Mouse (Mus musculus) gastrocnemius, postnatal 36 days (tissue): ENCODE data around the gene Fgfr4. TPM values are rescaled to one million over a fixed set of nuclear protein-coding genes. Genes with fewer than 3 reads are reported as not detected.

Experiments
- DNase-seq, 2 experiments: peaks; one replicate each; pipeline ENCODE4 v3.0.0; 2022
- intact Hi-C: fragments of 180-260 bp; cut with DNase I; formaldehyde crosslinking; loops from one replicate; pipeline ENCODE4 v1.15.1; 2025
- long read RNA-seq, 2 experiments: library from polyadenylated mRNA; stranded (forward); transcript quantifications; one replicate each; pipeline ENCODE4 v2.0.0; 2021
- total RNA-seq, 2 experiments: library from RNA; stranded (reverse); gene quantifications; 2 replicates each; pipeline ENCODE4 v1.2.3; 2021

Gene Fgfr4
- total RNA-seq: 1 to 10 TPM; 2.3 to 2.9 TPM
- long read RNA-seq, experiment 1: 0 reads
- long read RNA-seq, experiment 2, partial matches to known transcripts: 0 of 1 reads
- long read RNA-seq, experiment 2, other reads (novel, unspliced or antisense): 0 of 1 reads

DNA sequence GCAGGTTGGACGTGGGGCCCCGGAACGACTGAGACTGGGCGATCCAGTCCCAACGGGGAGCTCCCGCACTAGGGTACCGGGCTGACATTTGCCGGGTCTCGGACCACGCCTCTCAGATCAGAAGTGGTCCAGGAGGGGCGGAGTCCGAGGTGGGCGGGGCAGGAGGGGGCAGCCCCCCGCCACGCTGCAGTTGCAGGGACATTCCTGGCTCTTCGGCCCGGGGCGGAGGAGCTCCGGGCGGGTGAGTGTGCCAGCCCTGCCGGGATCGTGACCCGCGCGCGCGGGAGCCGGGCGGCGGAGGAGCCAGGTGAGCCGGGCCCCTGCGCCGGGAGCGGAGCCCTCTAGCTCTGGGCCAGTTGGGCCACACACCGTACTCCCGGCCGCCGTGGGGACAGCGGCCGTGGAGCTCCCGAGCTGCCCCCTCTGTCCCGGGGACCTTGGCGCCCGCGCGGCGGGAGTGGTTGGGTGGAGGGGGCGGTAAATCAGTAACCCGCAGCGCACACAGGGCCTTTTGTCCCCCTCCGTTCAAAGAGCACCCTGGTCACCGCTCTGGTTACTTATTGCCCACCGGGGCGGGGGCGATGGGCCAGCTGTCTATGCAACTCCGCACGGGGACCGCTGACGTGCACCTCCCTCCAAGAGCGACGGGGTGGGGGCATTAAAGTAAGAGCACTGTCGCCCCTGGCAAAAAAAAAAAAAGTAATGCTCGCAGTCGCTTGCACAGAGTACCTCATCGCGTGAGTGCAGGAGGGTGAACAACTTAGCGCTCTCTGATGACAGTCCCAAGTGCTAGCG is at the start of gene Fgfr4:
TSS of gene Fgfr4 (plus strand) at position 20 of the 795 bp plus-strand sequence.
- intact Hi-C loops: no loop called here
- DNase-seq: no peak

DNA sequence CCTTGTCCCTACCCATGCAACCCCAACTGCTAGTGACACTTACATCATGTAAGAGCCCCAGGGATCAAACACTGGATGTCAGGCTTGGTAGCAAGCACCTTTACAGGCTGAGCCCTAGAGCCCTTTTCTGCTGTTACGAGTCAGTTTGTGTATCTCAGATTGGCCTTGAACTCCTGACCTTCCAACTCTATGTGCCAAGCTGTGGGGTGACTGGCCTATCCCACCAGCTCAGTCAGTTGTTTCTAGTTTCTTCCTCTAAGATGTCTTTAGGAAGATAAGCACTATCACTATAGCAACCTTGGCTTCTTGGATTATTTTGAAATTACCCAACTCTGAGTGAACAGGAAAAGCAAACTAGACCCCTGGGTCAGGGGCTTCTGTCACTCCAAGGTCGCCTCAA is 49.1 kb upstream of the Fgfr4 start:
- no peak for DNase-seq
- intact Hi-C loops: no loop called here

DNA sequence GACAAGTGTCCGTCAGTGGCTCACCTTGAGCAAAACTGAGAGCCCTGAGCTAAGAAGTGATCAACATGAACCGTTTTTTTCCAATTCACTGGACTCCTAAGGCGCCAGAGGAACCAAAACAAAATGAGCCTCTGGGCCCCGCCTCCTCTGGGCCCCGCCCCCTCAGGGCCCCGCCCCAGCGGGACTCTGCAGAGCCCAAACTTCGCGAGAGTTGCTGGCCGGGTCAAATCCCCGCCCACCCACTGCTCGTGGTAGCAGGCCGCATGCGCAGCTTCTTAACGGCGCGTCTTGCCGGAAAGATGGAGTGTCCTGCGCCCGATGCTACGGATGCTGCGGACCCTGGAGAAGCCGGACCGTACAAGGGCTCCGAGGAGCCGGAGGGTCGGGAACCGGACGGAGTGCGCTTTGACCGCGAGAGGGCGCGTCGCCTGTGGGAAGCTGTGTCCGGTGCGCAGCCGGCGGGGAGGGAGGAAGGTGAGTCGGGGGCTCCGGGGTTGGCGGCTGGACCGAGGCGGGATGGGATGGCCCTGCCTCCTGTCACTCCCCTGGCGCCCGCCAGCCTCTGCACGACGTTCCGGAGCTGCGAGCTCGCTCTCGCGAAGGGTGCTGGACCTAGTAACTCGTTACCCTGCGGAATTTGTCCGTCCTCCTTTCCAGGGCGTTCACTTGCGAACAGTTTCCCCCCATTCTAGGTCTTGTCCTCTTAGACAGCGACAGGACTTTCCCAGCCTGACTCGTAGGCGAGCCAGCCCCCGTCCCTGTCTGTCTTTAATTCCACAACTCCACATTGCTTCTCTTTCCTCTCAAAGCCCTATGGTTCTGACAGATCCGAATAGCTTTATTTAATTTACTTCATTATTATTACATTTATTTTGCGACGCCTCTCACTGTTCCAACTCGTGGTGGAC is 47.1 kb upstream of the Fgfr4 start, which contains the start of gene Zfp346:
TSS of gene Zfp346 (plus strand) at position 267 of the 908 bp plus-strand sequence.
- DNase-seq: peak; percentile 97 to 98
- intact Hi-C loops: loop anchor here (5.0 kb wide), 1 partner anchor 62 kb away; no protein-coding TSS in a partner anchor

DNA sequence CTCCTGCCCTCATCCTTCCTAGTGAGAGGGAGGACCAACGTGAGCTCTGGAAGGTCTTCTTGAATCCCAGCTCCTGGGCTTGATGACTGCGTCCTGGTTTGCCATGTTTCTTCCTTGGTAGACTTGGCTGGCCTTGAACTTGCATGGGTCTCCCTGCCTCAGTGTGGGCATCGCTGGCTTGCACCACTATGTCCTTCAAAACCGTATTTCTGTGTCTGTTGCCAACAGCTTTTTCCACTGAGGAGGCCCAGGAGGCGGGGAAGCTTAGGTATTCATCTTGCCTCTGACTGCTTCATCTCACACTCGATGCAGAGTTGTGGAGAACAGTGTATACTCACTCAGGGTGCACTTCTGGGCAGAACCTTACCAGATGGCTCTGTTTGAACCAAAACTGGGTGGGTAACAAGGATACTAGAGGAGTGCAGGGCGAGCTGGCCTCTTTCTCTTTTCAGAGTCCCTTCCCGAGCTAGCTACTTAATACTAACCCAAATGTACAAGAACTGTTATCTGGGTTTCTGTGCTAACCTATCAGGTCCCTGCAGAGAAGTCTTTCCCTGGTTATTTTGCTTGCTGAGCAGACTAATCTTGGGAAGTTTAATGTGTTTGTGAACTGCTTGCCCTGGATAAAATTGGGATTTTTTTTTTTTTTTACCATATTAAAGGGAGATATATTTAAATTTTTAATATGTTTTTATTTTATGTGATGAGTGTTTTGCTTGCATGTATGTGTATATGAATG is 46.3 kb upstream of the Fgfr4 start:
- intact Hi-C loops: loop anchor here (5.0 kb wide), 1 partner anchor 61 kb away; no protein-coding TSS in a partner anchor
- DNase-seq: no peak

DNA sequence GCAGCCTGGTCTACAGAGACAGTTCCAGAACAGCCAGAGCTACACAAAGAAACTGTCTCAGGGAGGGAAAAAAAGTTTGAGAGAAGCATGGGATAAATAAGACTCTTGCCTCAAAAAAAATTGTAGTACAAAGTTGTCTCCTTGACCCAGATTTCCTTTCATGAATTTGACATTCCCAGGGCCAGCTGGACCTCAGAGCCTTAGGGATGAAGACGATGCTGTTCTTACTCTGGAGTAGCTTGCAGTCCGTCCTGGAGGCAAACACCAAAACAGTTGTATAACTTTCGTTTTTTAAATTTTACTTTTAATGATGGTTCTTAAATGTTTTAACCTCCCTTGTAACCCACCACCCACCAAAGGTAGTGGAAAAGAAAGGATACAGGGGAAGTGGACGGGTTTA is 45.3 kb upstream of the Fgfr4 start:
- intact Hi-C loops: loop anchor here (5.0 kb wide), 1 partner anchor 60 kb away; no protein-coding TSS in a partner anchor
- DNase-seq: no peak

DNA sequence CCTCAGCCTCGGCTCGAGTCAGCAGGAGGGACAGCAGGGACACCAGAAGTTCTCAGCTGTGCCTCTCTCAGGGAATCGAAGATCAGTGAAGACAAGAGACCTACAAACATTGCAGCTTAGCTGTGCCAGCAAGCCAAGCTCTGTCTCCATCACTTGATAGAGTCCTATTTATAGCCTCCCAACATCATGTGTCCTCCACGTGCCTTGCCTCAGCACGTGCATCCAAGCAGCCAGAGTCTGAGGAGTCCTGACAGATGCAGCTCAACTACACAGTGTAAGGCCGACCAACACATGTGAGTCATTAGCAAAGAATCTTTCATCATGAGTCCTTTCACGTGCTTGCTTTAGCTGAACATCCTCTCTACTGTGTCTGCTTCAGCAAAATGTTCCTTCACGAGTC is 44.7 kb upstream of the Fgfr4 start:
- DNase-seq: no peak
- intact Hi-C loops: loop anchor here (5.0 kb wide), 1 partner anchor 60 kb away; no protein-coding TSS in a partner anchor

DNA sequence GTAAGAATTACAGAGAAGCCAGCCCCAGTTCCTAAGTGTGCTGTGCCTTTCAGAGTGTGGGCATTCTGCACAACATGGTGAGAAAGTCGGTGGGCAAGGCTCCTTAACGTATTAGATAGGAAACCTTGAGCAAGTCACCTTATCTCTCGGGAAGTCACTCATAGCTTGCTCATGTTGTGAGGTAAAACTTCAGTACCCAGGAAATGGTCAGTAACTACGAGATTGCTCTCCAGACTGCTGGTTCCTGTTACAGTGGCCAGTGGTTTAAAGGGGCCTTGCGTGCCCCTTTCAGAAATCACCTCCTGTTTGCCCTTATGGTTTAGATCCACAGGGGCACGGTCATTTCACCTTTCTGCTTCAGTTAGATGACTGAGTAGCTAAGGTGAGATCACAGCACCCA is 38.1 kb upstream of the Fgfr4 start:
- DNase-seq: no peak
- intact Hi-C loops: no loop called here

DNA sequence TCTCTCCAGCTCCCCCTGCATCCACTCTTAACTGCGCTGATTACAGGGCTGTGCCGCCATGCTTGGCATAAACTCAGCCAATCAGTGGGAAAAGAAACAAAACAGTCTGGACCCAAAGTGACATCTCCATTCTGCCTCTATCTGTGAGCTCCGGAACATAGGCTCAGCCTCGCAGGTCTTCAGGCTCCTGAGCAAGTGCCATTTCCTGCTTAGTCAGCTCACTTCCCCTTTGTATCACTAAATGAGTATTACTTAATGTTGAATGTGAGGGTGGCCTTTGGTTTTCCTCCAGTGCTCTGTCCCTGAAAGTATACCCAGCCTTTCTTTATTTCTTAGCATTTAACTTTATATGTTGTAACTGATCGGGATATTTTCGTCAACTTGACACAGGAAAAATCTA is 27.5 kb upstream of the Fgfr4 start:
- DNase-seq: no peak
- intact Hi-C loops: no loop called here

DNA sequence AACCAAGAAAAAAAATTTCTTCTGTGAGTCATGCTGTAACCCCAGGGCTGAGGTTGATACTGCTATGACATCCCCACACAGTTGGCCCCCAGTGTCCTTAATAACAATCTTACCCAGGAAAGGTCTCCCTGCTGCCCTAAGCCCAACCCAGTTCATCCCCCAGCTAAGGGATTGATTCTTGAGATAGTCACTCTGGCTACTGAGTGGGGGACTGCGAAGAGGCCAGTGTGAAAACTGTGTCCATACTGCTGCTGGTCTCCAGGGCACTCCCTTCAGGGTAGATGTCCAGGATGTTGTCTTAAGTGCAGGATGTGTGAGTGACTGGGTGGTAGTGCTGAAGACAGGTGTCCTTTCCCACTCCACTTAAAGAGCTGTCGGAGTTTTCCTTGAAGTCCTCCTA is 19.0 kb upstream of the Fgfr4 start, which contains the start of gene Gm17617:
TSS of gene Gm17617 (minus strand) at position 101 of the 400 bp plus-strand sequence.
- no peak for DNase-seq
- intact Hi-C loops: no loop called here

DNA sequence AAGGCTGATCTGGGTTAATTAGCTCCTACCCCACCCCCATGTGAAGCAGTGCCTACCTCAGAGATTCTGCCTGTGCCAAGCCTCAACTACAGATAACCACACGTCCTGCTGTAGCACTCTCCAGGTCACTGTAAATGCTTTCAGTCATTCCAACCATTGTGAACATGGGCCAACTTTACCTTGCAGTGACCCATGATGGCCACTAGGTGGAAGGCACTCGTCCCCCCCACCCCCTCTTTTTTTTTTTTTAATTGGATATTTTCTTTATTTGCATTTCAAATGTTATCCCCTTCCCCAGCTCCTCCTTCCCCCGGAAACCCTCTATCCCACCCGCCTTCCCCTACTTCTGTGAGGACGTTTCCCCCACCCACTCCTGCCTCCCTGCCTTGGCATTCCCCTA is 17.1 kb upstream of the Fgfr4 start:
- intact Hi-C loops: loop anchor here (2.0 kb wide), 1 partner anchor 43 kb away; no protein-coding TSS in a partner anchor
- no peak for DNase-seq

DNA sequence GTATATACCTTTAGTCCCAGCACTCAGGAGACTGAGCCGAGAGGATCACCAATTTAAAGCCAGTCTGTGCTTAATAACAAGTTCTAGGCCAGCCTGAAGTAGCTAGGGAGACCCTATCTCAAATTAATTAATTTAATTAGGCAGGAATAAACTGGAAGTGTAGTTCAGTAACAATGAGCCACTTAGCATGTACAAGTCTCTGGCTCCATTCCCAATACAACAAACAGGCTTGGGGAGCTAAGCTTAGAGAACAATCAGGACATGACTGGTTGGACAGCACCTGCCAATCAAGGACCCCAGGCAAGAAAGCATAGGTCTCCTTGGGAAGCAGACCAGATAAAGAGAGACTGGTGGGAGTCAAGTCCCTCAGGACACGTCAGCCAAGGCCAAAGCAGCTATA is 12.2 kb upstream of the Fgfr4 start:
- no peak for DNase-seq
- intact Hi-C loops: no loop called here

DNA sequence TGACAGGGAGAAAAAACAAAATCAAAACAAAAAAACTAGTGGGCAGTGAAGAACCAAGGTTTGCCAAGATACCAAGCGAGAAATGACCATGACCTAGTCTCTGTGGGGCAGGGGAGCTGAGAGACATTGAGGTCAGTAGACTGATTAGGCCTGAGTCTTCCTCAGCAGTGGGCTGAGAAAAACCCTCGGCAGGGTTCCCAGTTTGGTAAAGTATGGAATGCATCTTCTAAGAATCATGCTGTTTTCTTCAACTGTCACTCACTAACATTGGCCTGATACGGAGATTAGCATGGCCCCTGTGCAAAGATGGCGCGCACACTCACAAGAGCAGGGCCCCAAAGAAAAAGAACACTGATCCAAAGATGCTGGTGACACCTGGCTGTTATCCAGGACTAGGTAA is 1.5 kb downstream of the Fgfr4 start:
- intact Hi-C loops: no loop called here
- DNase-seq: no peak

DNA sequence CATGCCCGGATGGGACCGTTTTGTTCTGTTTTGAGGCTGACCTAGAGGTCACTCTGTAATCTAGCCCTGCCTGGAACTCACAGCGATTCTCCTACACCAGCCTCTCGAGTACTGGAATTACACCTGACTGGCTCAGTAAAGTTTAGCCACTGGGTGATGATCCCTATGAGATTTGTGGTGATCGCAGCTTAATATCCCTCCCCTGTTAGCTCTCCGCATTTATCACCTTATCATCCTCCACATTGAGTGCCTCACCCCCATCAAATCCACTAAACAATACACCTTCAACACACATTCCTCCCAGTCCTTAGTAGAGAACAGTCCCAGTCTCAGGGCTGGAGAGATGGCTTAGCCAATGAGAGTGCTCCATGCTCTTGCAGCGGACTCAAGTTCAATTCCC is 9.9 kb downstream of the Fgfr4 start:
- intact Hi-C loops: no loop called here

DNA sequence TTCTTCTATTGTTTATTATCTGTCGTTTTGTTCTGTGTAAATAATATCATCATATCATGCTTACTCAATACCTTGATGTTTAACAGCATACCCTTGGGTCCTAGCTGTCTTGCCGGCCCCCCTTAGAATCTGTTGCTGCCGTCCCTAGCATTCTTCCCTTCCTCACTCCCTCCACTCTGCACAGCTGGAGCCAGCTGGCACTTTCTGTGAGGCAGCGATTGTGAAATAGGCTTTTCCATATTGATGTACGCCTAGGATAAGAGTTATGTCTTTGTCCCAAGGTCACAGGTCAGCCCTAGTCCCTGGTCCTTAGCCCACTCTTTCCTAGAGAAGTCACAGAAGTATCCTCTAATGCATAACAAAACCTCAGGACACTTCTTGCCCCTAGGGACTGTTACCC is 11.1 kb downstream of the Fgfr4 start:
- no peak for DNase-seq
- intact Hi-C loops: no loop called here

More for the DNA sequence above, 9.9 kb downstream of the Fgfr4 start:
- no peak for DNase-seq

DNA sequence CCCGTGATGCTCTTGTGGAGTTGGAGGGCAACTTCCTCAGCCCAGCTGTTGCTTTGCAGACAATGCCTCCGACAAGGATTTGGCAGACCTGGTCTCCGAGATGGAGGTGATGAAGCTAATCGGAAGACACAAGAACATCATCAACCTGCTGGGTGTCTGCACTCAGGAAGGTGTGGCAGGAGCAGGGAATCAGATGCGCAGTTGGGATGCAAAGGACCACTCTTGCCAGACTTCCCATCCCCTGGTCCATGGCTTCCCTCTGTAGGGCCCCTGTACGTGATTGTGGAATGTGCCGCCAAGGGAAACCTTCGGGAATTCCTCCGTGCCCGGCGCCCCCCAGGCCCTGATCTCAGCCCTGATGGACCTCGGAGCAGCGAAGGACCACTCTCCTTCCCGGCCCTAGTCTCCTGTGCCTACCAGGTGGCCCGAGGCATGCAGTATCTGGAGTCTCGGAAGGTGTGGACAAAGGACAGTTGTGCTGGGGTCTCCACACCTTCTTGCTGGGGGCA is 13.4 kb downstream of the Fgfr4 start:
- DNase-seq: no peak
- intact Hi-C loops: loop anchor here (5.0 kb wide), 1 partner anchor 59 kb away; the partner anchor contains the start of gene Zfp346

DNA sequence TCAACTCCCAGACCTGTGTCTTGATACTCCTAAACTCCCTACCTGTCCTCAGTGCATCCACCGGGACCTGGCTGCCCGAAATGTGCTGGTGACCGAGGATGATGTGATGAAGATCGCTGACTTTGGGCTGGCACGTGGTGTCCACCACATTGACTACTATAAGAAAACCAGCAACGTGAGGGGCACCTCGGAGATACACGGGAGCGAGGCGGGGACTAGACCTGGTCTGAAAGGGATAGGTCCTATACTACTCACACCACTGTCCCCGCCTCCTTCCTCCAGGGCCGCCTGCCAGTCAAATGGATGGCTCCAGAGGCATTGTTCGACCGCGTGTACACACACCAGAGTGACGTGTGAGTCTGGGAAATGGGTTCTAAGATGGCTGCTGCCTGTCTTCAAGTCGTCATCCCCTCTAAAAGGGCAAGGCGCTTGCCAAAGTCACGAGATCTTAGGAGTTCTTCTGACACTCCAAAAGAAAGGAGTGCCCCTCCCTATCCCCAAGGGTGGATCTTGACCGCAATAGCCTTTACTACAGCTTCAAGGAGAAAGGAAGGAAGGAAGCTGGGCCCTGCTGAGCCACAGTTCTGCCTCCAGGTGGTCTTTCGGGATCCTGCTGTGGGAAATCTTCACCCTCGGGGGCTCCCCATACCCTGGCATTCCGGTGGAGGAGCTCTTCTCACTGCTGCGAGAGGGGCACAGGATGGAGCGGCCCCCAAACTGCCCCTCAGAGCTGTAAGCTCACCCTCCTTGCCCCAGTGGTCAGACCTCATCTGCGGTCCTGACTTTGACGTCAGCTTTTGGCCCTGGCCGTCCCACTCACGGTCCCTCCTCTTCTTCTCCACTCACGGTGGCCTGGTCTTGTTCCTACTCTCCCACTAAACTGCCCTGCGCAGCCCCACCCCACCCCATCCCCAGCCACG is 14.6 kb downstream of the Fgfr4 start:
- DNase-seq: no peak
- intact Hi-C loops: loop anchor here (5.0 kb wide), 1 partner anchor 60 kb away; the partner anchor contains the start of gene Zfp346

DNA sequence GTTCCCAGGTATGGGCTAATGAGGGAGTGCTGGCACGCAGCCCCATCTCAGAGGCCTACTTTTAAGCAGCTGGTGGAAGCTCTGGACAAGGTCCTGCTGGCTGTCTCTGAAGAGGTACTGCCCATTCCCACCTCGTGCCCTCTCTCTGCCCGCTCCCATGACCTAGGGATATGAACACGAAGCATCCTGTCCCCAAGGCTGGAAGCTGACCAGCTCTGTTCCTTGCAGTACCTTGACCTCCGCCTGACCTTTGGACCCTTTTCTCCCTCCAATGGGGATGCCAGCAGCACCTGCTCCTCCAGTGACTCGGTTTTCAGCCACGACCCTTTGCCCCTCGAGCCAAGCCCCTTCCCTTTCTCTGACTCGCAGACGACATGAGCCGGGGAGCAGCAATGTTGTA is 15.4 kb downstream of the Fgfr4 start:
- intact Hi-C loops: loop anchor here (5.0 kb wide), 1 partner anchor 60 kb away; the partner anchor contains the start of gene Zfp346

DNA sequence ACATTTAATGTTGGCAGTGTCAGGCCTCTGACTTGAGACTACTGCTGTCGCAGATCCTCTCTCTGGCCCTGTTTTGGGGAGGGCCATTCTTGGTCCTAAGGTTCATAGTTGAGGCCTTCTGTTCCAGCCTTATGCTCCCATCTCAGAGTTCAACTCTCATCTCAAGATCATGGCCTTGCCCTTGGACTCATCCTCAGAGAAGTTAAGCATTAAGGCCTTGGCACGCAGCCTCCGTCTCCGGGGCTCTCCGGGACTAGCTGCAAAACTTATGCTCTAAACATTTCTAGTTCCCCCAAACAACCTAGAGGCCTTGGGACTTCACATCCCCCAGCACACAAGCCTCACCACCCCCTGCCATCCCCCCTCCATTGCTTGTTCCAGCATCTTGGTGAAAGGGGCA is 15.8 kb downstream of the Fgfr4 start:
- intact Hi-C loops: loop anchor here (5.0 kb wide), 1 partner anchor 61 kb away; the partner anchor contains the start of gene Zfp346
- no peak for DNase-seq

More for the DNA sequence above, 15.4 kb downstream of the Fgfr4 start:
- DNase-seq: no peak
